Mouse (Mus musculus) heart, adult 9 months (tissue): ENCODE measurements at regions not wholly inside any gene's neighbourhood (a gene's known extent, or its start where the extent isn't known, plus 50 kb on each side); places are given as distances from the start of the nearest gene placed in this dataset.
"Not testable (repeated sequence)": the region's sequence is repeated elsewhere in the genome, so short reads cannot be mapped to it uniquely, and the experiment has no call there.

ENCODE experiments used
- DNase-seq, 2 experiments: peaks; one replicate each; pipeline ENCODE4 v3.0.0; 2022; ENCODE audit warnings: low spot score in 2 of 2

DNA sequence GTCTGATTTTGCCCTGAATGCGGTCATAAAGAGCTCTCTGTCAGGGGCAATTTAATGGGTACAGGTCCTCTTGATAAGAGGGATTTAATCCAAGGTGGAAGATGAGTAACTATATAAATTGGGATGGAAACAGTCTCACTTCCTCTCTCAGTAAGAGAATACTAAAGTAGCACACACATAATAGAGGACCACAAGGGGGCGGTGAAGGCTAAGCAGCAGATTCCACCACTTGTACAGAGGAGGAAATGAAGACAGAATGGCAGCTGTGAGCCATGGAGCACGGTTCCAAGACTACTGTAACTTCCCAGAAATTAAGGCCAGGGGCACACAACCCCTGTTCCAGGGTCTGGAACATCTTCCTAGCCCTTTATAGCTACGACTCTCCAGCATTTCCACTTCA lies 262.6 kb upstream of the Ywhaq start:
- DNase-seq: peak in 1 of 2 experiments; percentile 4

- not testable (repeated sequence) for DNase-seq
Observed at GRCm38 (mm10) chr12:21649381-21649780, 231.9 kb upstream of the Ywhaq start.

GRCm38 (mm10) chr12:21613781-21614180 lies 196.3 kb upstream of the Ywhaq start:
- DNase-seq: peak; percentile 11 to 15

- peak; percentile 14 to 40 for DNase-seq
Observed at GRCm38 (mm10) chr12:21568415-21569040, 151.1 kb upstream of the Ywhaq start.

DNA sequence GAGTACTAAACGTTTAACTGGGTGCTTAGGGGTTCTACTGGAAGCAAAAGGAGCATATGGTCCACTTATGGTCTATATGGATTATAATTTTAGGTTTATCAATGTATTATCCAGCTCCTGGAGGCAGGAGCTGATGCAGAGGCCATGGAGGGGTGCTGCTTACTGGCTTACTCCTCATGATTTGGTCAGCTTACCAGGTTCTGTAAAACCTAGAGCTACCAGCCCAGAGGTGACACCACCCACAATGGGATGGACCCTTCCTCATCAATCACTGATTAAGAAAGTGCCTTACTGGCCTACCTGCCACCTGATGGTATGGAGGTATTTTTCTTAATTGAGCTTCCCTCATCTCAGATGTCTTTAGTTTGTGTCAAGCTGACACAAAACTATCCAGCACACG lies 126.5 kb upstream of the Ywhaq start:
- DNase-seq: not testable (repeated sequence)

DNA sequence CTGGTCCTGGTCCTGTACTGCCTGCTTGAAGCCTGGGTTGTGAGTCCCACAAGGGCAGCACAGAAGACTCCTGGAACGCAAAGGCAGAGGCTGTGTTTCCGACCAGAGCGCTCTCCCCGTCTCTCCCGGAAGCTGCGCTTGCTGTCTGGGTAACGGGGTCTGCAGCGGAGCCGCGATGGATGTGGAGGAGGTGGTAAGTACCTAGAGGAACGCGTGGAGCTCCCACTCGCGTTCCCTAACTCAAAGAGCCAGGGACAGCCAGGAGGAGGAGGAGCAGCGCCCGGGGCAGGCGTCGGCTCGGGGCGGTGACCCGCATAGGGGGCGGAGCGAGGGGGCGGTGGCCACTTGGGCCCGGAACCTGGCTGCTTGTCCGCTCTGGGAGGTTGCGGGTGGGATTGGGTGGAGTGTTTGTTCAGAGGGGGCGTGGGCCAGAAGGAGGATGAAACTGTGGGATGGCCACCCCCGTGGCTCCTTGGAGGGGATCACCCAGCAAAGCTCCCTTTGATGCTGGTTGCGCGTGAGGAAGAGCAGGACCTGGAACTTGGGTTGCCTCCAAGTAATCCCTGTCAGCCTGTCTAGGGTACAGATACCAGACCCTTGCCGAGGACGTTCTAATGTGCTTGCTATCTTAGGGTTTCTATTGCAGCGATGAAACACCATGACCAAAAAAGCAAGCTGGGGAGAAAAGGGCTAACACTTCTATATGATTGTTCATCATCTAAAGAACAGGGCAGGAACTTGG lies 125.9 kb upstream of the Ywhaq start:
- DNase-seq: peak; percentile 69 to 78

DNA sequence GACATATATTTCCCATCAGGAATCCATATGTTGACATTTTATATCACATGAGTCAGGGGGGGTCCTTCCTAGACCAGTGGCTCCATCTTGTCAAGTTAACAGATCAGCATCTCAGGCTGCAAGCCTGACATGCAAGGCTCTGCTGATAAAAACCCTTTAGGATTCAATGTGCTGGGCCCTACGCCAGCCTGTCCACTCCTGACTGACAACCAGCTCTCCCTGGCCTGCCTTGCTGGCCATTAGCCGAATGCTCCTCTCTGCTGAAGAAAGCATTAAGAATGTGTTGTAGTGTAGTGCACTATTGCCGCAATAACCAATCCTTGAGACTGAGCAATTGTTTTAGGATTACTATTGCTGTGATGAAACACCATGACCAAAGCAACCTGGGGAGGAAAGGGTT lies 114.3 kb upstream of the Ywhaq start:
- DNase-seq: peak in 1 of 2 experiments; percentile 14

- not testable (repeated sequence) for DNase-seq
Observed at GRCm38 (mm10) chr12:21529367-21529766, 111.9 kb upstream of the Ywhaq start.

DNA sequence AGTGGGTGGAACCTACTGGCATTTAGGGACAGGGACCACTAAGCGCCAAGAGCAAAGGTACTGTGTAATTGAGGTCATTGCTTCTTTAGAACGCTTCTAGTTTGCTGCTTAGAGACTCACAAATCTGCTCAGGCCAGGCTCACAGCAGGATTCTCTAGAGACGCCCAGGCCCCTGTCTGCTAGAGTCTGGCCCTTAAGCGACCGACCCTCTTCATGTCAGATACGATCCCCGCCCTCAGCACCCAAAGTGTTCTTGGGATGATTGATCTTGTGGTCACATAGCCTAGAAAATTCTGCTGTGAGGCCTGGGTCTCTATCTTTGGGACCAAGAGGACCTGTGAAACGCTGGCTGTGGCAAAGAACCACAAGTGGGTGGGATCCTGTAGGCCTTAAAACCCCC lies 109.9 kb upstream of the Ywhaq start:
- not testable (repeated sequence) for DNase-seq

DNA sequence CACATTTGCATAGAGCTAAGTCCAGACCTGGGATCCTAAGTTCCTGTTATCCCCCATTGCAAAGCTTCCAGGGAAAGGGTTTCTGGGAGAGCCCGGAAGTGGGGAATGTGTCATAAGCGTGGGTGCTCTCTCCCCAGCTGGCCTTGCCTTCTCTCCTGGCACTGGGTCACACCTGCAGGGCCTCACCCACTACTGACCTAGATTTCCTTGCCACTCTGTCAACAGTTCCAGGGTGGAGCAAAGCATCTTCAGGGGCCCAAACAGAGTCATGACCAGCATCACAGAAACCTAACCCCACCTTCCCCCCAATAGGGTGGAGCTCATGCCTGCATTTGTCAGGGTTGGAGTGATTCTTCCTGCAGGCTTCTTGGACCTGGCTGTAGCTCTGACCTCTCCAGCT lies 109.5 kb upstream of the Ywhaq start:
- not testable (repeated sequence) for DNase-seq

GRCm38 (mm10) chr12:21525567-21525966 lies 108.1 kb upstream of the Ywhaq start:
- DNase-seq: peak in 1 of 2 experiments; percentile 3

DNA sequence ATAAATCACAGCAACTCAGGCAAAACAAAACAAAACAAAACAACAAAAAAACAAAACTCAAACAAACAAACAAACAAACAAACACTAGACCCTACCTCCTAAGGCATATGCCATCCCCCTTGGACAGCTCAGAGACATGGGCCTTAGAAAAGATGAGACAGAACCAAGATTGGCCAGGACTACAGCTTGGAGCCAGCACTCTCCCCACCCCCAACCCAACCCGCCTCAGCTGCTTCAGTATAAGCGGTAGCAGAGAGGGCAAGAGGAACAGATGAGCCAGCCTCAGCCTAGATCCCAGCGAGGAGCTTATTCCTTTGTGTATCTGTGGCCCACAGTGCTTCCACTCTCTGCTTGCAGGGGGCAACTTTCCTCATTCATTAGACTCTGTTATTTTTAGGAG lies 105.2 kb upstream of the Ywhaq start:
- DNase-seq: no peak

GRCm38 (mm10) chr12:21519058-21519457 lies 101.6 kb upstream of the Ywhaq start:
- DNase-seq: peak in 1 of 2 experiments; percentile 6

- DNase-seq: no peak
Observed at GRCm38 (mm10) chr12:21512736-21513135, 95.3 kb upstream of the Ywhaq start.

GRCm38 (mm10) chr12:21511043-21511665 lies 93.7 kb upstream of the Ywhaq start:
- DNase-seq: no peak

DNA sequence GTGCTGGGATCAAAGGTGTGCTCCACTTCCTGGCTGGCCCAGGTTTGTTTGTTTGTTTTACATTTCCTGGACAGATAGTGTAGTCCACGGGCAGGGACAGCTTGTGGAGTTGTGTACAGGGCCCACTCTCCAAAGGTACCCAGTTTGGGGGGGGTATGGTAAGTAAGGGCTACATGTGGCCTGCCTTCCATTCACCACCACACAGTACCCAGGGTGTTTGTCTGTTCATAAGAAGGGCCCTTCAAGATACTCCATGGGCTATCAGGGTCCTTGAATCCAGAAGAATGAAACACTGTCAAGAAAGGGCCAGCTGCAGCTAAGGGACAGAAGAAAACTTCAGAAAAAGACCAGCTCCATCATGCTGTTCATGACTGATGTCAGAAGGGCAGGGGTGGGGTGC lies 89.6 kb upstream of the Ywhaq start:
- no peak for DNase-seq

GRCm38 (mm10) chr12:21505731-21506368 lies 88.4 kb upstream of the Ywhaq start:
- DNase-seq: no peak

GRCm38 (mm10) chr12:21503250-21503649 lies 85.8 kb upstream of the Ywhaq start:
- DNase-seq: no peak

DNA sequence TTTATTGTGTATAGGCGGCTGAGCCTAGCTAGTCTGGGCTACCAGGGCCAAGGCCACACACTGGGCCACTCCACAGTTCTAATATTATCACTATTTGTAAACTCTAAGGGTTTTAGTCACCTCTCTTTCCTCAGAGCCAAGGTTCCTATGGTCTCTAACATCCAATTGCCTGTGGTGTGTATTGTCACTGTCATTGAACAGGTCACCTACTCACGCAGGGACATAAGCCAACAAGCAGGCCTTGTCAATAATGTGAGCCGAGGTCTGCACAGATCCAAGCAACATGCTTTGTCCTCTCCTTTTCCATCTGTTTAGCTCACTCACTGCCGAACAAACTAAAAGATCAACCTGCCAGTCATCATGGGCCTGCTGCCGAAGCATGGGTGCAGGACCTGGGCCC lies 79.5 kb upstream of the Ywhaq start:
- no peak for DNase-seq

DNA sequence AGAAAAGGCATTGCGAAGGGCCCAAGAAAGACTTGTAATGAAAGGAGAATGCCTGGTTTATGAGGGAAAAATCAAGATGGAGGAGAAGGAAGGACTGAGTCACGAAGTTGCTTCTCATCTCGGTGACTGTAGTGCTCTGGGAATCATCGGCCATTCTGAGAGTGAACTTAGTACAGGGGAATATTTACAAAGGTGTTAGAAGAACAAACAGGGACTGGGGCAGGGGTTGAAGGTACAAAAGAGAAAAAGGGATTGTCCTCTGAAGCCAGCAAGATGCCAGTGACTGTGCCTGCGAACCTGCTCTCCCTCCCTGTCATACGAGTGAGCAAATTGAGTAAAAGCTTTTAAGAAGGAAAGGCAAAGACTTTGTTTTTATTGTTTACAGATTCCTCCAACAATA lies 78.1 kb upstream of the Ywhaq start:
- DNase-seq: no peak

DNA sequence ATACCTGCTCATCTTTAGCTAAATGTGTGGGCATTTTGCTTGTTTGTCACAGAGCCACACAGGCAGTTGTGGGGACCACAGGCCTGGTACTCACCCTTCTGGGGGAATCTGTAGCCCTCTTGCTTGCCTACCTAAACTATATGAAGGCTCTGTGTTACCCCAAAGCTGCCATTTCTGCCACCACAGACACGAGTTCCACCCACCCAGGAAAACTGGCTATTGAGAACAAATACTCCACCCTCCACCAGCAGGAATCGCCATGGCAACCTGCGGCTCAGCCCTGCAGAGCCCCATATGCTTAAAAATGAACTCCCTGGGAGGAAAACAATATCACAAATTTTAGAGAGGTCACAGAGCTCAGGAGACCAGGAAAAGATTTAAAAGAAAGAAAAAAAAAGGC lies 76.0 kb upstream of the Ywhaq start:
- no peak for DNase-seq

DNA sequence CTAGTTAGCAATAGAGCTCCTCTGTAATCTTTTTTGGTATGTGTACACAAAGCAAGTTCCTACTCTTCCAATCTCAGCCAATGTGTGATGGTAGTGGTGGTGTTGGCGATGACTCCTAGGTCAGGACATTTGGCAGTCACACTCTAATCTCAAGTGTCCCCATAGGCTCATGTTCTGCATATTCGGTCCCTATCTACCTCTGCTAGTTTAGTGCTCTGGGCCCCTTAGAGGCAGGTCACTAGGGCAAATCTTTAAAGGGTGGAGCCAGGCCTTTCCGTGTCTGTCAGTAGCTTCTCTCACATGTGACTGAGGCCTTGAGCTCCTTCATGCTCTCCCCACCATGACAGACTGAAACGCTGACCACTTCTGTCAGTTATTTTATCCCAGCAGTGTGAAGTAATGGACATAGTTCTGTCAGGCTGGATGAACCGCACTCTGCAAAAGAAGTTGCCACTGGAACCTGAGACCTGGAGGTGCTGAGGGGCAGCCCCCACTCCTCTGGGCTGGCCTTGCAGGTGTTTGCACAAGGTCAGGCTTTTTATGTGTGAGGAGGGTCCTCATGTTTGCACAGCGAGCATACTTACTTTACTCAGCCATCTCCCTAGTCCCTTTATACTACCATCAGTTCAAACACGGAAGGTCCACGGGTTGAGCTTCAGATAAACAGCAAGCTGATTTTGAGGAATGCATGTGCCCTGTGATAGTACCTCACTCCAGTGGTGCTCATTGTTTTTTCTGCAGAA lies 75.3 kb upstream of the Ywhaq start:
- no peak for DNase-seq
